17 mouse cellular contexts compared by ENCODE assay signal in genomic region chr8:46772801-46773200, GRCm38 (mm10).
"Had no signal": no experiment of that assay in that cellular context is flagged by ENCODE, and none has a peak within 500 bp of the region (broad histone marks: within the 10 kb centered on the region; RNA-seq: fewer than 3 reads in every experiment).

No protein-coding gene starts in this region.

- H3K27me3 ChIP-seq: liver, embryonic 15.5 days; lung, embryonic 15.5 days; midbrain, embryonic 13.5 days; midbrain, embryonic 15.5 days; neural tube, embryonic 12.5 days; stomach, embryonic 15.5 days had no signal

- H3K4me1 ChIP-seq: stomach, embryonic 15.5 days had no signal

- H3K4me3 ChIP-seq: liver, embryonic 15.5 days; lung, embryonic 15.5 days; midbrain, embryonic 13.5 days; midbrain, embryonic 15.5 days; neural tube, embryonic 12.5 days; stomach, embryonic 15.5 days had no signal

- H3K9me3 ChIP-seq: liver, embryonic 15.5 days; lung, embryonic 15.5 days; midbrain, embryonic 15.5 days; neural tube, embryonic 12.5 days; stomach, embryonic 15.5 days had no signal

- DNase-seq: liver, postnatal 0 days; lung, adult 2 months; lung, postnatal 14 days; lung, postnatal 36 days; right cerebral cortex, postnatal 14 days; thymus, adult 2 months; thymus, postnatal 25 days; thymus, postnatal 4 days had no signal

- H3K27ac ChIP-seq: liver, embryonic 15.5 days; lung, embryonic 15.5 days; macrophage; midbrain, embryonic 13.5 days; midbrain, embryonic 15.5 days; neural tube, embryonic 12.5 days; stomach, embryonic 15.5 days; stomach, postnatal 0 days had no signal

- ATAC-seq: liver, postnatal 0 days; lung, postnatal 0 days; midbrain, embryonic 13.5 days; midbrain, embryonic 15.5 days had no signal

- H3K36me3 ChIP-seq: lung, embryonic 15.5 days; midbrain, embryonic 13.5 days; midbrain, embryonic 15.5 days; neural tube, embryonic 12.5 days; stomach, embryonic 15.5 days had no signal
